Mouse (Mus musculus) thymus, postnatal 4 days (tissue): Measurements from ENCODE around the gene Gm21887.
"Not testable (repeated sequence)": the region's sequence is repeated elsewhere in the genome, so short reads cannot be mapped to it uniquely, and the experiment has no call there.

ENCODE experiments used
- DNase-seq: peaks from one replicate; pipeline ENCODE4 v3.0.0; 2021

Gm21887 gene

GRCm38 (mm10) chrX:170009016-170009750, at the start of gene Gm21887:
Gm21887 (plus strand) TSS chrX:170009659.
- DNase-seq: peak; percentile 99

- DNase-seq: no peak
Observed at GRCm38 (mm10) chrX:169969337-169969736, 40.1 kb upstream of the Gm21887 start.

- not testable (repeated sequence) for DNase-seq
Observed at GRCm38 (mm10) chrX:169969765-169970164, 39.7 kb upstream of the Gm21887 start.

- not testable (repeated sequence) for DNase-seq
Observed at GRCm38 (mm10) chrX:169970546-169970945, 38.9 kb upstream of the Gm21887 start.

- not testable (repeated sequence) for DNase-seq
Observed at GRCm38 (mm10) chrX:169971562-169971961, 37.9 kb upstream of the Gm21887 start.

- not testable (repeated sequence) for DNase-seq
Observed at GRCm38 (mm10) chrX:169972131-169972530, 37.3 kb upstream of the Gm21887 start.

GRCm38 (mm10) chrX:169972791-169973494, 36.5 kb upstream of the Gm21887 start:
- not testable (repeated sequence) for DNase-seq

GRCm38 (mm10) chrX:169973806-169974205, 35.7 kb upstream of the Gm21887 start:
- DNase-seq: not testable (repeated sequence)

GRCm38 (mm10) chrX:169974456-169974855, 35.0 kb upstream of the Gm21887 start:
- not testable (repeated sequence) for DNase-seq

- not testable (repeated sequence) for DNase-seq
Observed at GRCm38 (mm10) chrX:169974974-169975373, 34.5 kb upstream of the Gm21887 start.

- DNase-seq: not testable (repeated sequence)
Observed at GRCm38 (mm10) chrX:169975681-169976131, 33.8 kb upstream of the Gm21887 start.

- DNase-seq: not testable (repeated sequence)
Observed at GRCm38 (mm10) chrX:169976340-169976739, 33.1 kb upstream of the Gm21887 start.

GRCm38 (mm10) chrX:169977856-169978435, 31.5 kb upstream of the Gm21887 start:
- not testable (repeated sequence) for DNase-seq

- peak; percentile 77 for DNase-seq
Observed at GRCm38 (mm10) chrX:169978436-169979381, 30.8 kb upstream of the Gm21887 start.

- DNase-seq: not testable (repeated sequence)
Observed at GRCm38 (mm10) chrX:169979461-169980202, 29.8 kb upstream of the Gm21887 start.

- not testable (repeated sequence) for DNase-seq
Observed at GRCm38 (mm10) chrX:169980203-169980556, 29.3 kb upstream of the Gm21887 start.

- DNase-seq: no peak
Observed at GRCm38 (mm10) chrX:169980809-169981289, 28.6 kb upstream of the Gm21887 start.

- DNase-seq: peak; percentile 19
Observed at GRCm38 (mm10) chrX:169981761-169982181, 27.7 kb upstream of the Gm21887 start.

- DNase-seq: not testable (repeated sequence)
Observed at GRCm38 (mm10) chrX:169982606-169983400, 26.7 kb upstream of the Gm21887 start.

- DNase-seq: not testable (repeated sequence)
Observed at GRCm38 (mm10) chrX:169983401-169984165, 25.9 kb upstream of the Gm21887 start.
